Mouse (Mus musculus): ENCODE measurements around the gene Vangl1.

DNA sequence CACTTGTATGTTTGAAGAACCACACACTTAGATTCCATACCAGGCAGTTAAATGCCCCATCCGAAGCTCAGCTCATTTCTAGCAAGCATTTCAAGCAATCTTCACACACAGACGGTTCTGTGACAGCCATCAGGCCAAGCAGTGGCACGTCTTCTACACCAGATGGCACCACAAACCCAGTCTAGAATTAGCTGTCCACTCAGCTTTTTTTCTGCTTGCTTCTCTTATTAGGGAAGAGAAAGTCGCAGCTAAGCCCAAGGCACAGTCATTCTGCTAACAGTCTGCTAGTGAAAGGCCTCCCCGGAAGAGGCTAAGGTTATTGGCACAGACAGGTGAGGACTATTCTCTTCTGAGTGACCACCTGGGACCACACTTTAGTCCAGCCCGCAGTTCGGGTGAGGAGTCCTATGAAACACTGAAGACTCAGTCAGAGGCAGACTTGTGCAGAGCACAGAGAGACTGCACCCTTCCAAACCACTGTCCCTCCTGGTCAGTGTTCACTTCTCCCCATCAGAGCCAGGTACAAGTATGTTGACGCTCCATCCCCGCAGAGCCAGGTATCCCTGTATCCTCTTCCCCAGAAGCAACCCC lies 45.0 kb upstream of the Vangl1 start:
- no peak for TF ChIP-seq EP300 (IDR thresholded peaks at IDR 0.05; ENCODE audit: low read length)
- no peak for TF ChIP-seq MAX (IDR thresholded peaks at IDR 0.05; ENCODE audit: low read length)
- no peak for TF ChIP-seq E2F4 (IDR thresholded peaks at IDR 0.05; ENCODE audit: insufficient replicate concordance, low read depth, low read length)

Data from CH12.LX (cell line).